Mouse (Mus musculus): ENCODE data around the gene Loxl1. TPM values are rescaled to one million over a fixed set of nuclear protein-coding genes. Genes with fewer than 3 reads are reported as not detected.
"Not testable (repeated sequence)": the region's sequence is repeated elsewhere in the genome, so short reads cannot be mapped to it uniquely, and the experiment has no call there.

Loxl1 gene
- polyA plus RNA-seq, 1 experiment from 2014 or later: 37.1 TPM

GRCm38 (mm10) chr9:58272068-58272541 is 40.9 kb downstream of the Loxl1 start:
- no peak overlapping the region for H3K27ac ChIP-seq (ENCODE audit: low read depth)

DNA sequence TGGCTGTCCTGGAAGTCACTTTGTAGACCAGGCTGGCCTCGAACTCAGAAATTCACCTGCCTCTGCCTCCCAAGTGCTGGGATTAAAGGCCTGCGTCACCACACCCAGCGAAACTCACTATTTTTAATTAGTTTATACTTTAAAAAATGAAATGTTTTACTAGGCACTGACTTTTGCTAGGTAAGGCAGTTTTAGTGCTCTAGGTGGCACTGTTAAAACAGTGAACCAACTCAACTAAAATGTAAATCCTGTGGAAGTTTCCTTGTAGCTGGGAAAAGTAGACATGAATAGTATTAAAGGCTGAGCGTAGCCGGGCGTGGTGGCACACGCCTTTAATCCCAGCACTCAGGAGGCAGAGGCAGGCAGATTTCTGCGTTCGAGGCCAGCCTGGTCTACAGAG is 41.4 kb downstream of the Loxl1 start:
- WGBS: 90% methylated on average over 9 of the region's 9 CpGs
- H3K9me3 ChIP-seq (ENCODE audit: low read depth, low read length); H3K27me3 ChIP-seq (ENCODE audit: insufficient read depth, low read length); H3K4me3 ChIP-seq (ENCODE audit: low read depth, low read length); H3K9ac ChIP-seq; ATAC-seq (ENCODE audit: insufficient read depth); DNase-seq; H3K36me3 ChIP-seq (ENCODE audit: insufficient read depth); H3K4me2 ChIP-seq; H3K27ac ChIP-seq (ENCODE audit: low read depth): not testable (repeated sequence)
- peaks cover 14% of the 10 kb centered on the region for H3K4me1 ChIP-seq (ENCODE audit: insufficient read depth)

More at GRCm38 (mm10) chr9:58272068-58272541, 40.9 kb downstream of the Loxl1 start:
- ATAC-seq (ENCODE audit: insufficient read depth) (no peak), DNase-seq (no peak)
- TF ChIP-seq CTCF (IDR thresholded peaks at IDR 0.05; ENCODE audit: low read depth): no peak
- no peak overlapping the region for H3K4me3 ChIP-seq (ENCODE audit: low read depth, low read length)
- H3K36me3 ChIP-seq (ENCODE audit: insufficient read depth): no peaks in the 10 kb centered on the region
- no peaks in the 10 kb centered on the region for H3K27me3 ChIP-seq (ENCODE audit: insufficient read depth, low read length)
- H3K9me3 ChIP-seq (ENCODE audit: low read depth, low read length): no peaks in the 10 kb centered on the region
- WGBS: 71% methylated on average over 2 of the region's 2 CpGs
- H3K4me1 ChIP-seq (ENCODE audit: insufficient read depth): peaks cover 14% of the 10 kb centered on the region
- H3K4me2 ChIP-seq: no peak overlapping the region
- no peak overlapping the region for H3K9ac ChIP-seq

GRCm38 (mm10) chr9:58271109-58271508 is 41.9 kb downstream of the Loxl1 start:
- H3K9ac ChIP-seq: no peak overlapping the region
- ATAC-seq (ENCODE audit: insufficient read depth): no peak
- no peak overlapping the region for H3K4me2 ChIP-seq
- H3K9me3 ChIP-seq (ENCODE audit: low read depth, low read length): no peaks in the 10 kb centered on the region
- H3K4me3 ChIP-seq (ENCODE audit: low read depth, low read length): no peak overlapping the region
- no peak for DNase-seq
- H3K27me3 ChIP-seq (ENCODE audit: insufficient read depth, low read length): no peaks in the 10 kb centered on the region
- no peak for TF ChIP-seq CTCF (IDR thresholded peaks at IDR 0.05; ENCODE audit: low read depth)
- H3K4me1 ChIP-seq (ENCODE audit: insufficient read depth): peaks cover 14% of the 10 kb centered on the region
- no peak overlapping the region for H3K27ac ChIP-seq (ENCODE audit: low read depth)
- WGBS: 81% methylated on average over 3 of the region's 3 CpGs
- H3K36me3 ChIP-seq (ENCODE audit: insufficient read depth): no peaks in the 10 kb centered on the region

DNA sequence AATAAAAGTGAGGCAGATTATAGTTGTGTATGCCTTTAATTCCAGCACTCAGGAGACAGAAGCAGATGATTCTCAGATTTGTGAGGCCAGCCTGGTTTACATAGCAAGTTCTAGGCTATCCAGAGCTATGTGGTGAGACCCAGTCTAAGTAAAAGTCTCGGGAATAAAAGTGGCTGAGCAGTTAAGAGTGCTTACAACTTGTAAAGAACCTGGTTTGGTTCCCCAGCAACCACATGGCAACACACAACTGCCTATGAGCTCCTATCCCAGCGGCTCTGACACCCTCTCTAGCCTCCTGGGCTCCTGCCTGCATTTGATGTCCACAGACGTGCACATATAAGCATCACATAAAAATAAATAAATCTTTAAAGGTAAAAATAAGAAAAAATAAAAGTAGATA is 42.9 kb downstream of the Loxl1 start:
- no peak overlapping the region for H3K27ac ChIP-seq (ENCODE audit: low read depth)
- no peak for TF ChIP-seq CTCF (IDR thresholded peaks at IDR 0.05; ENCODE audit: low read depth)
- no peak for DNase-seq
- H3K9me3 ChIP-seq (ENCODE audit: low read depth, low read length): no peaks in the 10 kb centered on the region
- H3K9ac ChIP-seq: no peak overlapping the region
- H3K36me3 ChIP-seq (ENCODE audit: insufficient read depth): no peaks in the 10 kb centered on the region
- 43% methylated on average over 3 of the region's 3 CpGs for WGBS
- H3K27me3 ChIP-seq (ENCODE audit: insufficient read depth, low read length): no peaks in the 10 kb centered on the region
- ATAC-seq (ENCODE audit: insufficient read depth): no peak
- H3K4me3 ChIP-seq (ENCODE audit: low read depth, low read length): no peak overlapping the region
- H3K4me2 ChIP-seq: no peak overlapping the region
- peaks cover 6% of the 10 kb centered on the region; the same call in 1 of the 2 replicates for H3K4me1 ChIP-seq (ENCODE audit: insufficient read depth)

GRCm38 (mm10) chr9:58268384-58269313 is 44.3 kb downstream of the Loxl1 start:
- H3K9ac ChIP-seq: no peak overlapping the region
- H3K36me3 ChIP-seq (ENCODE audit: insufficient read depth): no peaks in the 10 kb centered on the region
- H3K4me2 ChIP-seq: no peak overlapping the region
- DNase-seq (peak; percentile 87), ATAC-seq (ENCODE audit: insufficient read depth) (no peak)
- no peaks in the 10 kb centered on the region for H3K9me3 ChIP-seq (ENCODE audit: low read depth, low read length)
- no peaks in the 10 kb centered on the region for H3K4me1 ChIP-seq (ENCODE audit: insufficient read depth)
- WGBS: 53% methylated on average over 12 of the region's 12 CpGs
- TF ChIP-seq CTCF (IDR thresholded peaks at IDR 0.05; ENCODE audit: low read depth): peak; percentile 75
- H3K27ac ChIP-seq (ENCODE audit: low read depth): no peak overlapping the region
- no peak overlapping the region for H3K4me3 ChIP-seq (ENCODE audit: low read depth, low read length)
- no peaks in the 10 kb centered on the region for H3K27me3 ChIP-seq (ENCODE audit: insufficient read depth, low read length)

DNA sequence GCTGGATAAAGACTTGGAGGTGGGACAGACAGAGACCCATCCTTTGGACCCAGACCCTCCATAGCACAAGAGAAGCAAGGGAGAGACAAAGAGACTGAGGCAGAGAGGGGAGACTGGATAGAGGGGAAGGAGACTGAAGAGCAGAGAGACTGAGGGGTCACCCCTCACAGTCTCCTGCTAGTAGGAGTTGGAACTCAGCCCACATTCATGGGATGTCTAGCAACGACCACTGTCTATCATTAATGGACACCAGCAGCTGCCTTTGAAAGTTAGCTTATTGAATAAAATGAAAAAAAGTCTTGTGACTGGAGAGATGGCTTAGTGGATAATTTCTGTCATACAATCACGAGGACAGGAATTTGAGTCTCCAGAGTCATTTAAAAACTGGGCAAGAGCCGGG is 45.9 kb downstream of the Loxl1 start:
- H3K4me2 ChIP-seq: no peak overlapping the region
- peaks cover 6% of the 10 kb centered on the region for H3K36me3 ChIP-seq (ENCODE audit: insufficient read depth)
- no peaks in the 10 kb centered on the region for H3K4me1 ChIP-seq (ENCODE audit: insufficient read depth)
- H3K27ac ChIP-seq (ENCODE audit: low read depth): peak overlapping the region; percentile 51
- H3K27me3 ChIP-seq (ENCODE audit: insufficient read depth, low read length): no peaks in the 10 kb centered on the region
- peak; percentile 60 for DNase-seq
- no peak overlapping the region for H3K9ac ChIP-seq
- no peak for ATAC-seq (ENCODE audit: insufficient read depth)
- WGBS: 48% methylated on average over 3 of the region's 3 CpGs
- no peak for TF ChIP-seq CTCF (IDR thresholded peaks at IDR 0.05; ENCODE audit: low read depth)
- no peaks in the 10 kb centered on the region for H3K9me3 ChIP-seq (ENCODE audit: low read depth, low read length)
- no peak overlapping the region for H3K4me3 ChIP-seq (ENCODE audit: low read depth, low read length)

DNA sequence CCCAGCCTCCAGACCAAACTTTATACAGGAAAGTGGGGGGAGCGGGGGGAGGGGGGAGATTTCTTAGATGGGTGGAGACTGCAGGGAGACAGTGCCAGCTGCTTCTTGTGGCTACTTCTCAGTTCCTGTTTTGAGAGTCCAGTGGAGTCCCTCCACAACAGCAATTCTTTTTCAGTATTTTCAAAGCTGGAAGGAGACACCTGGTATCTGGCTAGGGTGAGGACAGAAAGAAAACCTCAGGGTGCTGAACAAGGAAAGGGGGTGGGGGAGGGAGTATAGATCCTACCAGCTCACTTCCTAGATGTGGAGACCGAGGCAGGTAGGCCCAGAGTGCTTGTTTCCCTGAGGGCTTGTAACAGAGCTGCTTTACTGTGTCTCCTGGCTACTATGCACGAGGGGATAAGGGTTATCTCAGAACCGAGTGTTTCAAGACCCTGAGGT is 46.4 kb downstream of the Loxl1 start:
- TF ChIP-seq CTCF (IDR thresholded peaks at IDR 0.05; ENCODE audit: low read depth): no peak
- H3K27me3 ChIP-seq (ENCODE audit: insufficient read depth, low read length): no peaks in the 10 kb centered on the region
- 32% methylated on average over 4 of the region's 4 CpGs for WGBS
- H3K4me2 ChIP-seq: no peak overlapping the region
- DNase-seq (peak; percentile 50), ATAC-seq (ENCODE audit: insufficient read depth) (no peak)
- H3K4me3 ChIP-seq (ENCODE audit: low read depth, low read length): no peak overlapping the region
- H3K9ac ChIP-seq: no peak overlapping the region
- H3K4me1 ChIP-seq (ENCODE audit: insufficient read depth): no peaks in the 10 kb centered on the region
- H3K9me3 ChIP-seq (ENCODE audit: low read depth, low read length): no peaks in the 10 kb centered on the region
- H3K36me3 ChIP-seq (ENCODE audit: insufficient read depth): peaks cover 10% of the 10 kb centered on the region
- peak overlapping the region; percentile 51 for H3K27ac ChIP-seq (ENCODE audit: low read depth)

Measured in lung, embryonic 14.5 days (tissue).